In the genomic region with DNA sequence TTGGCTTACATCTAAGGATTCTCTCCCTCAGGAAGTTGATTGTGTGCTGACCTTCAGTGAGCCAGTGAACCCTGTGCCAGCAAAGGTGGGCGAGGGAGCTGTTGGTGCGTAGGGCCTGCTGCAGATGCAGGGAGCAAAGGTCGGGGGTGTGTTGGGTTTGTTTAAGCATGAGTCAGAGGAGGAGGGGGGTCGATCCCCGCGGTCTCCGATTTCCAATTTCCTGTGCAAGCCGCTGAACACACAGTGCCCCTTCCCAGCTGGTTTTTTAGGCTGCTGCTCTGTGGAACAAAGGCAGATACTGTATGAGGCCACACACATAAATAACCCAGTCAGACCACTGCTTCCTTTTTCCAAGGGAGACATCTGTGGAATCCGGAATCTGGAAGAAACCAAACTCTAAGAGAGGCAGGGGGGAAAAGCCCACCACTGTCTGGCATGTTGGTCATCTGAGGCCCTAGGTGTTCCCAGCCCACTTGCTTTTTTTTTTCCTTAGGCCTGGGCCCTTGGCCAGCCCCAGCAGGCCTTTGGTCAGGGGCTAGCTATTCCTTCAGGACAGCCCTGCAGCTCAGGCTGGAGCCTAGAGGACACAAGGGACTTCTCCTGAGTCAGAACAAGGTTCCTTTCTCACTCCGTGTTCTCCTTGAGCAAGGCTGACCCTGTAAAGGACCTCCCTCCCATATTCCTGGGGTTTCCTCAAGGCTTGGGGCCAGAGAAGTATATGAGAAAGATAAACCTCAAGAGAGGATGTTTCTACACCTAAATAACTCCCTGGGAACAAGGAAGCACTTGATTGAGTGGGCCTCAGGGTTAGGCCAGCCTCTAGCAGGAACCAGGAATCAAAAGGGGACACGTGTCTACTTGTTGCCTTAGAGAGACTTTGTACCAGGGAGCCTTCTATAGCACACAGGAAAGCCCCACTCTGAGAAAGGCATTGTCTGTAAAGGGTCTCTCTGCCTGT, we compare ENCODE assay signal across 8 mouse cellular contexts.
A peak's percentile ranks its signal among the peaks of the same experiment; 100 is the strongest.
DNase-seq lines count a peak whose midpoint lies in the region; ATAC-seq and TF ChIP-seq lines count a peak whose summit lies in the region.

No protein-coding gene starts in this region.

- no peak overlapping the region for H3K4me3 ChIP-seq in embryonic facial prominence, embryonic 15.5 days (replicated peaks)
- no peak overlapping the region for H3K4me3 ChIP-seq in heart, embryonic 14.5 days (ENCODE audit: control insufficient read depth in 1 of 2, insufficient read depth in 1 of 2, low read depth in 1 of 2, low read length in 2 of 2)
- no peak overlapping the region for H3K4me3 ChIP-seq in kidney, embryonic 15.5 days (replicated peaks)
- H3K4me3 ChIP-seq in lung, postnatal 0 days (ENCODE audit: low read depth, low read length): no peak overlapping the region

- H3K9ac ChIP-seq in embryonic facial prominence, embryonic 15.5 days: no peak overlapping the region
- peak overlapping the region; percentile 68 for H3K9ac ChIP-seq in heart, embryonic 14.5 days (ENCODE audit: low read length)
- H3K9ac ChIP-seq in kidney, embryonic 15.5 days: no peak overlapping the region; the same call in 1 of the 2 replicates
- H3K9ac ChIP-seq in lung, postnatal 0 days (replicated peaks; ENCODE audit: low read depth): 0 out of 2 replicates have a peak overlapping the region, but pooled peaks have one; percentile 20

- H3K36me3 ChIP-seq in embryonic facial prominence, embryonic 15.5 days: no peaks in the 10 kb centered on the region
- H3K36me3 ChIP-seq in heart, embryonic 14.5 days (ENCODE audit: control insufficient read depth, insufficient read depth, low read length): no peaks in the 10 kb centered on the region
- no peaks in the 10 kb centered on the region for H3K36me3 ChIP-seq in kidney, embryonic 15.5 days
- no peaks in the 10 kb centered on the region for H3K36me3 ChIP-seq in lung, postnatal 0 days (ENCODE audit: insufficient read depth, low read length)
- no peaks in the 10 kb centered on the region for H3K36me3 ChIP-seq in splenic B cell, adult 2 months (ENCODE audit: control insufficient read depth, insufficient read depth, low read length, poor library complexity, severe bottlenecking)

- H3K4me2 ChIP-seq in embryonic facial prominence, embryonic 15.5 days (replicated peaks): 0 out of 2 replicates have a peak overlapping the region, but pooled peaks have one; percentile 19
- H3K4me2 ChIP-seq in heart, embryonic 14.5 days (ENCODE audit: low read length): peak overlapping the region; percentile 44
- H3K4me2 ChIP-seq in kidney, embryonic 15.5 days: peak overlapping the region; percentile 29; the same call in 1 of the 2 replicates
- no peak overlapping the region for H3K4me2 ChIP-seq in lung, postnatal 0 days (replicated peaks; ENCODE audit: low read depth, low read length)

- no peak for TF ChIP-seq CTCF in lung, postnatal 0 days (IDR thresholded peaks at IDR 0.05)

- peak; percentile 65 for ATAC-seq in embryonic facial prominence, embryonic 15.5 days (ENCODE audit: insufficient number of reproducible peaks, low FRiP score, low TSS enrichment, low read depth)
- ATAC-seq in heart, embryonic 14.5 days (ENCODE audit: insufficient number of reproducible peaks, insufficient read depth, low FRiP score, low read depth): peak; percentile 68
- ATAC-seq in kidney, embryonic 15.5 days (replicated peaks; ENCODE audit: low FRiP score): peak; percentile 84
- ATAC-seq in lung, postnatal 0 days: peak; percentile 48

- H3K4me1 ChIP-seq in embryonic facial prominence, embryonic 15.5 days: peaks cover 41% of the 10 kb centered on the region
- H3K4me1 ChIP-seq in heart, embryonic 14.5 days (ENCODE audit: control insufficient read depth in 2 of 2, insufficient read depth in 2 of 2, low read length in 2 of 2): peaks cover 46 to 65% of the 10 kb centered on the region in 2 experiments
- peaks cover 78% of the 10 kb centered on the region for H3K4me1 ChIP-seq in kidney, embryonic 15.5 days
- H3K4me1 ChIP-seq in lung, postnatal 0 days (ENCODE audit: insufficient read depth, low read depth, low read length): peaks cover 30% of the 10 kb centered on the region

- H3K27me3 ChIP-seq in embryonic facial prominence, embryonic 15.5 days: no peaks in the 10 kb centered on the region
- no peaks in the 10 kb centered on the region for H3K27me3 ChIP-seq in heart, embryonic 14.5 days (ENCODE audit: control insufficient read depth, insufficient read depth, low read length)
- no peaks in the 10 kb centered on the region for H3K27me3 ChIP-seq in kidney, embryonic 15.5 days
- no peaks in the 10 kb centered on the region for H3K27me3 ChIP-seq in lung, postnatal 0 days (replicated peaks; ENCODE audit: insufficient read depth, low read length)
- no peaks in the 10 kb centered on the region for H3K27me3 ChIP-seq in splenic B cell, adult 2 months (ENCODE audit: control insufficient read depth, insufficient read depth, low read length, poor library complexity, severe bottlenecking)

- peak; percentile 80 for TF ChIP-seq EP300 in lung, postnatal 0 days (IDR thresholded peaks at IDR 0.05)

- no peaks in the 10 kb centered on the region for H3K9me3 ChIP-seq in embryonic facial prominence, embryonic 15.5 days (replicated peaks)
- no peaks in the 10 kb centered on the region for H3K9me3 ChIP-seq in heart, embryonic 14.5 days (ENCODE audit: control insufficient read depth, low read length)
- H3K9me3 ChIP-seq in kidney, embryonic 15.5 days (replicated peaks): no peaks in the 10 kb centered on the region
- no peaks in the 10 kb centered on the region for H3K9me3 ChIP-seq in lung, postnatal 0 days (ENCODE audit: low read length)

- DNase-seq in 416B (ENCODE audit: low read depth) (peak; percentile 95), NIH3T3 (ENCODE audit: low read depth) (peak; percentile 88)
- DNase-seq in lung, postnatal 0 days (ENCODE audit: low spot score): peak; percentile 92
- peak; percentile 32 for DNase-seq in splenic B cell, adult 2 months (ENCODE audit: low read depth, low spot score)
- DNase-seq in natural killer cell, adult 2 months (ENCODE audit: low spot score in 2 of 2): no peak

- 3% methylated on average over 11 of the region's 11 CpGs for WGBS in embryonic facial prominence, embryonic 15.5 days
- 15% methylated on average over 11 of the region's 11 CpGs for WGBS in heart, embryonic 14.5 days
- 2% methylated on average over 11 of the region's 11 CpGs for WGBS in kidney, embryonic 15.5 days
- 3% methylated on average over 11 of the region's 11 CpGs for WGBS in lung, postnatal 0 days

- H3K27ac ChIP-seq in embryonic facial prominence, embryonic 15.5 days (replicated peaks): peak overlapping the region; percentile 94
- H3K27ac ChIP-seq in heart, embryonic 14.5 days (replicated peaks in 1 of 2; ENCODE audit: control insufficient read depth in 1 of 2, insufficient read depth in 1 of 2, low read depth in 2 of 2, low read length in 2 of 2): peak overlapping the region; percentile 96 to 97
- peak overlapping the region; percentile 98 for H3K27ac ChIP-seq in kidney, embryonic 15.5 days
- H3K27ac ChIP-seq in lung, postnatal 0 days (ENCODE audit: low read length): peak overlapping the region; percentile 94

Comparison
In these comparisons a context has a peak if more than half of its experiments do, and no peak if none do; other contexts are left out.
1. DNase-seq: peak in 416B (single experiment), NIH3T3 (single experiment), lung, postnatal 0 days (single experiment) and splenic B cell, adult 2 months (single experiment); none in natural killer cell, adult 2 months (0 of 2).
2. H3K9ac ChIP-seq: peak in heart, embryonic 14.5 days (single experiment) and lung, postnatal 0 days (single experiment); none in embryonic facial prominence, embryonic 15.5 days (single experiment) and kidney, embryonic 15.5 days (single experiment).
3. Peak in every context shown above with its lines, with median percentiles within 50 percentile points of each other: ATAC-seq and H3K27ac ChIP-seq.